Mouse (Mus musculus): ENCODE data around the gene Map2k2. TPM values are rescaled to one million over a fixed set of nuclear protein-coding genes. Genes with fewer than 3 reads are reported as not detected.
"Not testable (repeated sequence)": the region's sequence is repeated elsewhere in the genome, so short reads cannot be mapped to it uniquely, and the experiment has no call there.

The Map2k2 gene
- total and polyA plus RNA-seq, 2 experiments from 2014 or later = 210 to 261 TPM

DNA sequence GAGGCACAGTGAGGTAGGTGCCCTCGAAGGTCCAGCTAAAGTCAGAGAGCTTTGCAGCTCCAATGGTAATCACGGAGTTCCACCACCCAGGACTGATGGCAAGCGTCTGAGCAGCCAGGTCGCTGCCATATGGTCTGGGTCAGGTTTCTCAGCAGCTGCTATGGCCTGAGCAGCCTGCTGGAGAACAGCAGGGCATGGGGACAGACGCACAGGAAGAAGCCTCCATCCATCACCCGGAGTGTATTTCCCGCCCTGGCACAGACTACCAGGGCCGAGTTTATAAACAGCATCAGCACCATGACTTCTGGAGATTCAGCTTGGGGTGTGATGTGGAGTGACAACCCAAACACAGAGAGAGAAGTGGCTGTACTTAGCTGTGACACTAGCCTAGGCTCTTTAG is 59.4 kb downstream of the Map2k2 start:
- no peak for TF ChIP-seq CTCF (IDR thresholded peaks at IDR 0.05)
- no peak overlapping the region for H3K27ac ChIP-seq (ENCODE audit: low read depth, low read length)
- WGBS = 84% methylated on average over 8 of the region's 8 CpGs
- H3K27me3 ChIP-seq (ENCODE audit: insufficient read depth, low read length) = no peaks in the 10 kb centered on the region
- DNase-seq (ENCODE audit: low spot score) (no peak), ATAC-seq (ENCODE audit: low FRiP score) (no peak)
- no peak overlapping the region for H3K9ac ChIP-seq (replicated peaks; ENCODE audit: low read length, poor library complexity, severe bottlenecking)
- H3K4me1 ChIP-seq (ENCODE audit: insufficient read depth, low read length) = peaks cover 7% of the 10 kb centered on the region; the same call in 1 of the 2 replicates
- no peaks in the 10 kb centered on the region for H3K9me3 ChIP-seq (ENCODE audit: low read length)
- H3K36me3 ChIP-seq (ENCODE audit: insufficient read depth, low read length) = peaks cover 29% of the 10 kb centered on the region
- H3K4me2 ChIP-seq (ENCODE audit: low read depth, low read length, poor library complexity, severe bottlenecking) = no peak overlapping the region
- H3K4me3 ChIP-seq (ENCODE audit: low read depth, low read length) = no peak overlapping the region

DNA sequence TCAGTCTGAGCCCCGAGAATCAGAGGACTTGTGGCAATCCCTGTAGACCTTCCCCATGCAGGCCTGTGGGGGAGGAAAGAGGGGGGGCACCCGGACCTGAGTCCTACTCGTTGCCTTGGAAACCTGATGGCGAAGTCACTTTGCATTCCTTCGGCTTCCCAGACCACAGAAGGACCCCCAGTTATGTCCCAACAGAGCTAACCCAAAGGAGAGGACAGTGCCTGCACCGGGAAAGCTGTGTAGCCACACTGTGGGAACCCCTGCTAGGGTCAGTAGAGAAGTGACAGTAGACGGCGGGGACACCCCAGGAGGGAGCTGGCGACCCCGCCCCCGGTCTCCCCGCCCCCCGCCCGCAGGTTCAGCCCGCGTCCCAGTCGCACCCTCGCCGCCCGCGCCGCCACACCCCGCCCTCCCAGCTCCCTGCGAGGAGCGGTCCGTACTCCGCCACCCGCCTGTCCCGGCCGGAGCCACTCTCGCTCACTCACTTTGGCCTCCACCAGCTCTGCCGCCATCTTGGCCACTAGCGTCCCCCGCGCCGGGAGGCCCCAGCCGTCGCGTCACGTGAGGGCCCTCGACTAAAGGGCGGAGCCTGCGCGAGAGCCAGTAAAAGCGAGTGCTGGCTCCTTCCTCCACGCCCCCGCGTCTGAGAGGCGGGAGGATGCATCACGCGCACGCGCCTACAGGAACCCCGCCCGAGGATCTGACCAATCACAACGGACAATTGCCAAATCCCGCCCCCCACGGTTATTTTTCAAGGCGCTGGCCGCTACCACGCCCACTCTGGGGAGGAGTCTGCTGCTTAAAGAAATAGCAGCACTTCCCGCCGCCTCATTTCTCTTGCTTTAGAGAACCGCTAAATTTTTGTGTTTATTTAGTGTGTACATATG is 61.7 kb downstream of the Map2k2 start, which contains the start of gene Pias4:
TSS of gene Pias4 (minus strand) at position 724 of the 887 bp plus-strand sequence.
- no peak for TF ChIP-seq CTCF (IDR thresholded peaks at IDR 0.05)
- ATAC-seq (ENCODE audit: low FRiP score) (peak; percentile 89), DNase-seq (ENCODE audit: low spot score) (peak; percentile 100)
- peak within 1 kb of the TSS; percentile 86 for H3K9ac ChIP-seq (replicated peaks; ENCODE audit: low read length, poor library complexity, severe bottlenecking)
- H3K27ac ChIP-seq (ENCODE audit: low read depth, low read length) = peak within 1 kb of the TSS; percentile 68
- no peaks in the 10 kb centered on the region for H3K9me3 ChIP-seq (ENCODE audit: low read length)
- under 1% methylated on average over 51 of the region's 64 CpGs for WGBS
- no peaks in the 10 kb centered on the region for H3K27me3 ChIP-seq (ENCODE audit: insufficient read depth, low read length)
- H3K4me2 ChIP-seq (ENCODE audit: low read depth, low read length, poor library complexity, severe bottlenecking) = peak within 1 kb of the TSS; percentile 88
- peak within 1 kb of the TSS; percentile 80 for H3K4me3 ChIP-seq (ENCODE audit: low read depth, low read length)
- peaks cover 7% of the 10 kb centered on the region; the same call in 1 of the 2 replicates for H3K4me1 ChIP-seq (ENCODE audit: insufficient read depth, low read length)
- H3K36me3 ChIP-seq (ENCODE audit: insufficient read depth, low read length) = peaks cover 12% of the 10 kb centered on the region

DNA sequence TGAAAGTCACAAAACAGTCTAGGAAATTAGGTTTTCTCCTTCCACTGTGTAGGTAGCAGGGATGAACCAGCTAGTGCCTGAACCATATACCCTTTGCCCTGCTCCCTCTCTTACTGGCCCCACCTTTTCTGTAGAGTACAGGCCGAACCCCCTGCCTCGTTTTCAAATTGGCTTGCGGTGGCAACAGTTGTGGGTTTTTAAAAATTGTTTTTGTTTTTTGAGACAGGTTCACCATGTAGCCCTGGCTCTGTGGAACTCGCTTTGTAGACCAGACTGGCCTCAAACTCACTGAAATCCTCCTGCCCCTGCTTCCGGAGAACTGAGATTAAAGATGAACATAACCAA is 62.3 kb downstream of the Map2k2 start:
- TF ChIP-seq CTCF (IDR thresholded peaks at IDR 0.05) = no peak

DNA sequence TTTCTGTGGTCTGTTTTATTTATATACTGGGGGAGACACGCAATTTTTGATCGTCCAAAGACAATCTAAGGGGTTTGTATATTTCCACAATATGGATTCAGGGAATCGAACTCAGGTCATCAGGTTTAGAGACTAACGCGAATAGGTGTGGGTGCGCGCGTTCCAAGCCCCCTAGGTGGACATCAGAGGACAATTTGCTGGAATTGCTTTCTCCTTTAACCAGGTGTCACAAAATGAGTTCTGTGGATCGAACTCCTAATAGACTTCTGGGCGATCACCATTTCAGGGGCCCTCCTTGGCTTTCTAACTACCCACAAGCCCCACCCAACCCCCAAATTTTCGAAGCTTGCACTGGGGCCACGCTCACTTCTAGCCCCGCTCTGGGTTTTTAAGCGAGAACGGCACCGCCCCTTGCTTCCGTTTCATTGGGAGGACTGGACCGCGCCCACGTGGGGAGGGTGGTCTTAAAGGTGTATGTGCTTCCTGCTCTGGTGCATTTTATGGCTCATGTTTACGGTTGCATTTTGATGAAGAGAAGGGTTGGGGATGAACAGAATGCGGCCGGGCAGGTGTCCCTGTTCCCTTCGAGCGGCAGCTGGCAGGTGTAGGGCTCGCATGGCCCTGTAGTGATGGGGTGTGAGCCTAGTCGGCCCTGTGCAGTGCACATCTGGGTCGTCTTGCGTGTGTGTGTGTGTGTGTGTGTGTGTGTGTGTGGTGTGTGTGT is 63.0 kb downstream of the Map2k2 start:
- 4% methylated on average over 29 of the region's 29 CpGs for whole genome bisulfite sequencing
- peak overlapping the region; percentile 62 for H3K9ac ChIP-seq (replicated peaks; ENCODE audit: low read length, poor library complexity, severe bottlenecking)
- DNase-seq (ENCODE audit: low spot score) = peak; percentile 85

More for the DNA sequence above, 62.3 kb downstream of the Map2k2 start:
- no peaks in the 10 kb centered on the region for H3K9me3 ChIP-seq (ENCODE audit: low read length)
- no peaks in the 10 kb centered on the region for H3K27me3 ChIP-seq (ENCODE audit: insufficient read depth, low read length)
- peak; percentile 57 for ATAC-seq (ENCODE audit: low FRiP score)
- WGBS = 8% methylated on average over 5 of the region's 5 CpGs
- H3K9ac ChIP-seq (replicated peaks; ENCODE audit: low read length, poor library complexity, severe bottlenecking) = 0 out of 2 replicates have a peak overlapping the region, but pooled peaks have one; percentile 62
- DNase-seq (ENCODE audit: low spot score) = no peak
- peak overlapping the region; percentile 80 for H3K4me3 ChIP-seq (ENCODE audit: low read depth, low read length)
- H3K4me2 ChIP-seq (ENCODE audit: low read depth, low read length, poor library complexity, severe bottlenecking) = peak overlapping the region; percentile 79
- peaks cover 7% of the 10 kb centered on the region; the same call in 1 of the 2 replicates for H3K4me1 ChIP-seq (ENCODE audit: insufficient read depth, low read length)
- H3K36me3 ChIP-seq (ENCODE audit: insufficient read depth, low read length) = peaks cover 9% of the 10 kb centered on the region
- peak overlapping the region; percentile 68 for H3K27ac ChIP-seq (ENCODE audit: low read depth, low read length)

DNA sequence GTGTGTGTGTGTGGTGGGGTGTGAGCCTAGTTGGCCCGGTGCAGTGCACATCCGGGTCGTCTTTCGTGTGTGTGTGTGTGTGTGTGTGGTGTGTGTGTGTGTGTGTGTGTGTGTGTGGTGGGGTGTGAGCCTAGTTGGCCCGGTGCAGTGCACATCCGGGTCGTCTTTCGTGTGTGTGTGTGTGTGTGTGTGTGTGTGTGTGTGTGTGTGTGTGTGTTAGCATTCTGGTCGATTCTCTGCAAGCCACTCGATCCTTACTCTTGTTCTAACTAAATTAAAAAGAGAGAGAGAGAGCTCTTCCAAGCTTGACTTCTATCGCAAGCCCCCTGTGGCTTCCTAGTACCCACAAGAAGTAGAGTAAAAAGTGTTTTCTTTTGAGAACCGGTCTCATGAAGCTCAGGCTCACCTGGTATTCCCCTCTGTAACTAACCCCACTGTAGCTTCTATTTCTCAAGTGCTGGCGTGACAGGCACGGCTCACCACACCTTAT is 63.7 kb downstream of the Map2k2 start:
- H3K27ac ChIP-seq (ENCODE audit: low read depth, low read length) = not testable (repeated sequence)

More for the DNA sequence above, 63.0 kb downstream of the Map2k2 start:
- no peak for TF ChIP-seq CTCF (IDR thresholded peaks at IDR 0.05)
- Histone ChIP-seq H3K27me3 (ENCODE audit: insufficient read depth, low read length) (no peaks in the 10 kb centered on the region), H3K4me1 (ENCODE audit: insufficient read depth, low read length) (peaks cover 7% of the 10 kb centered on the region; the same call in 1 of the 2 replicates), H3K36me3 (ENCODE audit: insufficient read depth, low read length) (peaks cover 5% of the 10 kb centered on the region), H3K4me3 (ENCODE audit: low read depth, low read length) (peak overlapping the region; percentile 80), H3K9me3 (ENCODE audit: low read length) (no peaks in the 10 kb centered on the region), H3K27ac (ENCODE audit: low read depth, low read length) (peak overlapping the region; percentile 68), H3K4me2 (ENCODE audit: low read depth, low read length, poor library complexity, severe bottlenecking) (peak overlapping the region; percentile 79)
- ATAC-seq (ENCODE audit: low FRiP score) = no peak; the same call in 1 of the 2 replicates

More for the DNA sequence above, 63.7 kb downstream of the Map2k2 start:
- H3K4me2 ChIP-seq (ENCODE audit: low read depth, low read length, poor library complexity, severe bottlenecking) = peak overlapping the region; percentile 22; the same call in 1 of the 2 replicates
- not testable (repeated sequence) for H3K4me1 ChIP-seq (ENCODE audit: insufficient read depth, low read length); H3K36me3 ChIP-seq (ENCODE audit: insufficient read depth, low read length); H3K4me3 ChIP-seq (ENCODE audit: low read depth, low read length); DNase-seq (ENCODE audit: low spot score); H3K9me3 ChIP-seq (ENCODE audit: low read length); H3K9ac ChIP-seq (replicated peaks; ENCODE audit: low read length, poor library complexity, severe bottlenecking); H3K27me3 ChIP-seq (ENCODE audit: insufficient read depth, low read length)
- ATAC-seq (ENCODE audit: low FRiP score) = 0 out of 2 replicates have a peak, but pooled peaks have one; percentile 16
- WGBS = 50% methylated on average over 6 of the region's 14 CpGs
